Mouse (Mus musculus) kidney, adult 2 months (tissue): ENCODE results near the gene Onecut1.

Experiments
- CTCF ChIP-seq: fragments of 200-500 bp; conservative IDR thresholded peaks from 2 replicates; pipeline ENCODE4 v1.5.1; 2011; ENCODE audit warnings: low read depth, mild to moderate bottlenecking, control low read depth, low read length, moderate library complexity, mixed read lengths; ENCODE audit not compliant: insufficient read depth, insufficient read length
- POLR2A ChIP-seq: fragments of 200-500 bp; IDR thresholded peaks from one replicate; pipeline ENCODE4 v1.6.1; 2011; ENCODE audit warnings: low read depth, low read length, control low read depth

- TF ChIP-seq CTCF (no peak), POLR2A (no peak)
Observed at GRCm38 (mm10) chr9:74854073-74854591, 7.6 kb upstream of the Onecut1 start.
